ENCODE assay signal across 9 mouse cellular contexts in the genomic region with DNA sequence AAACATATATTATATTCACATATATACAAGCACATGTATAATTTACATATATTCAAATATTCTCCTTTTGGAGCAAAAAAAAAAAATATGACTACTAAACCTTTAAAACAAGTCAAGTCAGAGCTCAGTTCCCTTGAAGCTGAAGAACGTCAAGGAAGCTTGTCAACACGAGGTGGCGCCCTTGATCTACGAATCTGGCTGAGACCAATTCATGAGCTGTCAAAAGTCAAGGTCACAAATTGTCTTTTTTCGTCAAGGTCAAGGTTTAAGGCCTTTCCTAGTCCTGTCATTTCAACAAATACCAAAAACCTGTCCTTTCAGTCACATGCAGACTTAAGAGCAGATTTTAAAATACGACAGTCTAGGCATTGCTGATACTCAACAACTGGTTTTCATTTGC. TPM values are rescaled to one million over a fixed set of nuclear protein-coding genes. Genes with fewer than 3 reads are reported as not detected.
A peak's percentile ranks its signal among the peaks of the same experiment; 100 is the strongest.
DNase-seq lines count a peak whose midpoint lies in the region; ATAC-seq and TF ChIP-seq lines count a peak whose summit lies in the region.
"Had no signal": no experiment of that assay in that cellular context is flagged by ENCODE, and none has a peak within 500 bp of the region (broad histone marks: within the 10 kb centered on the region; RNA-seq: fewer than 3 reads in every experiment).

No protein-coding gene starts in this region.

- H3K4me1 ChIP-seq in hindbrain, embryonic 11.5 days (replicated peaks; ENCODE audit: control insufficient read depth, insufficient read depth, low read length), result peaks cover 11% of the 10 kb centered on the region; the same call in 1 of the 2 replicates
- peaks cover 3% of the 10 kb centered on the region for H3K4me1 ChIP-seq in hindbrain, embryonic 13.5 days (replicated peaks)
- no peaks in the 10 kb centered on the region for H3K4me1 ChIP-seq in midbrain, postnatal 0 days (ENCODE audit: insufficient read depth, low read length)

- peak; percentile 91 for DNase-seq in hindbrain, embryonic 11.5 days (ENCODE audit: low spot score)
- DNase-seq in MEL-GATA-1-ER (ENCODE audit: extremely low read depth, low read depth), result peak; percentile 23
- peak; percentile 91 to 93 for DNase-seq in cerebellum, postnatal 14 days
- DNase-seq in heart, adult 9 months (ENCODE audit: low spot score in 2 of 2), result peak; percentile 24 to 78
- DNase-seq in left cerebral cortex, adult 11 months (ENCODE audit: low spot score), result peak; percentile 37
- peak; percentile 81 for DNase-seq in midbrain, postnatal 0 days (ENCODE audit: low spot score)
- DNase-seq in thymus, postnatal 25 days, result peak; percentile 85

- no peak overlapping the region for H3K27ac ChIP-seq in hindbrain, embryonic 11.5 days (ENCODE audit: low read depth, low read length)
- no peak overlapping the region for H3K27ac ChIP-seq in hindbrain, embryonic 13.5 days
- H3K27ac ChIP-seq in midbrain, postnatal 0 days (ENCODE audit: low read depth, low read length), result no peak overlapping the region
- H3K27ac ChIP-seq: macrophage had no signal

- WGBS in hindbrain, embryonic 11.5 days, result 1% methylated on average over 6 of the region's 6 CpGs
- under 1% methylated on average over 6 of the region's 6 CpGs for WGBS in hindbrain, embryonic 13.5 days
- WGBS in midbrain, postnatal 0 days, result 0% methylated on average over 6 of the region's 6 CpGs

- H3K9ac ChIP-seq in hindbrain, embryonic 11.5 days (ENCODE audit: low read depth, low read length), result no peak overlapping the region
- no peak overlapping the region for H3K9ac ChIP-seq in hindbrain, embryonic 13.5 days
- H3K9ac ChIP-seq in midbrain, postnatal 0 days (replicated peaks; ENCODE audit: low read length, poor library complexity, severe bottlenecking), result no peak overlapping the region

- no peaks in the 10 kb centered on the region for H3K9me3 ChIP-seq in hindbrain, embryonic 11.5 days (ENCODE audit: control insufficient read depth, low read length)
- H3K9me3 ChIP-seq in hindbrain, embryonic 13.5 days, result no peaks in the 10 kb centered on the region
- H3K9me3 ChIP-seq in midbrain, postnatal 0 days (ENCODE audit: low read length), result no peaks in the 10 kb centered on the region

- peak; percentile 84 for TF ChIP-seq CTCF in midbrain, postnatal 0 days (IDR thresholded peaks at IDR 0.05)

- H3K4me3 ChIP-seq in hindbrain, embryonic 11.5 days (ENCODE audit: low read depth, low read length), result no peak overlapping the region
- H3K4me3 ChIP-seq in hindbrain, embryonic 13.5 days, result no peak overlapping the region
- no peak overlapping the region for H3K4me3 ChIP-seq in midbrain, postnatal 0 days (ENCODE audit: low read depth, low read length)

- H3K36me3 ChIP-seq in hindbrain, embryonic 11.5 days (ENCODE audit: control insufficient read depth, insufficient read depth, low read length), result no peaks in the 10 kb centered on the region
- H3K36me3 ChIP-seq in hindbrain, embryonic 13.5 days, result no peaks in the 10 kb centered on the region
- H3K36me3 ChIP-seq in midbrain, postnatal 0 days (ENCODE audit: insufficient read depth, low read length), result no peaks in the 10 kb centered on the region

- no peak for ATAC-seq in hindbrain, embryonic 11.5 days (ENCODE audit: low FRiP score)
- ATAC-seq in hindbrain, embryonic 13.5 days (ENCODE audit: low FRiP score), result no peak
- no peak for ATAC-seq in midbrain, postnatal 0 days (ENCODE audit: low FRiP score)

- H3K27me3 ChIP-seq in hindbrain, embryonic 11.5 days (ENCODE audit: control insufficient read depth, insufficient read depth, low read length), result peaks cover 86% of the 10 kb centered on the region
- peaks cover 93% of the 10 kb centered on the region for H3K27me3 ChIP-seq in hindbrain, embryonic 13.5 days
- peaks cover 71% of the 10 kb centered on the region for H3K27me3 ChIP-seq in midbrain, postnatal 0 days (ENCODE audit: insufficient read depth, low read length)

- no peak overlapping the region for H3K4me2 ChIP-seq in hindbrain, embryonic 11.5 days (replicated peaks; ENCODE audit: low read depth, low read length)
- H3K4me2 ChIP-seq in hindbrain, embryonic 13.5 days, result no peak overlapping the region
- no peak overlapping the region for H3K4me2 ChIP-seq in midbrain, postnatal 0 days (ENCODE audit: low read depth, low read length, poor library complexity, severe bottlenecking)

RNA-seq across cellular contexts. Expression of gene Hoxa13, which starts 3.7 kb away (rescaled TPM):
- polyA plus RNA-seq in hindbrain, embryonic 11.5 days (2014; fragmentation: Nextera tagmentation; extraction: Ambion mirVana), result not detected in 2 replicates
- not detected in 2 replicates for polyA plus RNA-seq in hindbrain, embryonic 13.5 days (2015; fragmentation: Nextera tagmentation; extraction: Ambion mirVana)
- total RNA-seq in midbrain, postnatal 0 days (2014; rRNA removed), result not detected in 2 replicates
- not detected in 2 replicates for polyA plus RNA-seq in midbrain, postnatal 0 days (2015; fragmentation: Nextera tagmentation; extraction: Ambion mirVana)
- polyA plus RNA-seq: macrophage had no signal

RNA-seq across cellular contexts. Expression of gene Hoxa11, which starts 11.3 kb away (rescaled TPM):
- polyA plus RNA-seq in hindbrain, embryonic 11.5 days (2014; fragmentation: Nextera tagmentation; extraction: Ambion mirVana), result not detected in 2 replicates
- polyA plus RNA-seq in hindbrain, embryonic 13.5 days (2015; fragmentation: Nextera tagmentation; extraction: Ambion mirVana), result not detected in 2 replicates
- not detected in 2 replicates for total RNA-seq in midbrain, postnatal 0 days (2014; rRNA removed)
- not detected in 2 replicates for polyA plus RNA-seq in midbrain, postnatal 0 days (2015; fragmentation: Nextera tagmentation; extraction: Ambion mirVana)
- polyA plus RNA-seq: macrophage had no signal

RNA-seq across cellular contexts. Expression of gene Hoxa10, which starts 16.3 kb away (rescaled TPM):
- not detected in 2 replicates for polyA plus RNA-seq in hindbrain, embryonic 11.5 days (2014; fragmentation: Nextera tagmentation; extraction: Ambion mirVana)
- polyA plus RNA-seq in hindbrain, embryonic 13.5 days (2015; fragmentation: Nextera tagmentation; extraction: Ambion mirVana), result 0.22 TPM in 1 of 2 replicates, not detected in the other
- not detected in 2 replicates for total RNA-seq in midbrain, postnatal 0 days (2014; rRNA removed)
- polyA plus RNA-seq in midbrain, postnatal 0 days (2015; fragmentation: Nextera tagmentation; extraction: Ambion mirVana), result not detected in 2 replicates
- polyA plus RNA-seq: macrophage had no signal

RNA-seq across cellular contexts. Expression of gene Hoxa9, which starts 26.1 kb away (rescaled TPM):
- 0.25 and 1.1 TPM in 2 replicates for polyA plus RNA-seq in hindbrain, embryonic 11.5 days (2014; fragmentation: Nextera tagmentation; extraction: Ambion mirVana)
- 0.72 and 1.3 TPM in 2 replicates for polyA plus RNA-seq in hindbrain, embryonic 13.5 days (2015; fragmentation: Nextera tagmentation; extraction: Ambion mirVana)
- total RNA-seq in midbrain, postnatal 0 days (2014; rRNA removed), result not detected in 2 replicates
- not detected in 2 replicates for polyA plus RNA-seq in midbrain, postnatal 0 days (2015; fragmentation: Nextera tagmentation; extraction: Ambion mirVana)

RNA-seq across cellular contexts. Expression of gene Hoxa7, which starts 35.3 kb away (rescaled TPM):
- polyA plus RNA-seq in hindbrain, embryonic 11.5 days (2014; fragmentation: Nextera tagmentation; extraction: Ambion mirVana), result 0.34 and 1.9 TPM in 2 replicates
- polyA plus RNA-seq in hindbrain, embryonic 13.5 days (2015; fragmentation: Nextera tagmentation; extraction: Ambion mirVana), result 7.4 and 14.9 TPM in 2 replicates
- total RNA-seq in midbrain, postnatal 0 days (2014; rRNA removed), result not detected in 2 replicates
- polyA plus RNA-seq in midbrain, postnatal 0 days (2015; fragmentation: Nextera tagmentation; extraction: Ambion mirVana), result not detected in 2 replicates

Comparison
In these comparisons a context has a peak if more than half of its experiments do, and no peak if none do; other contexts are left out.
1. DNase-seq: peak in every context shown above with its lines; median percentile 92 in cerebellum, postnatal 14 days; 91 in hindbrain, embryonic 11.5 days; 85 in thymus, postnatal 25 days; 81 in midbrain, postnatal 0 days; 51 in heart, adult 9 months; 37 in left cerebral cortex, adult 11 months; 23 in MEL-GATA-1-ER.